Mouse (Mus musculus) heart, postnatal 0 days (tissue): ENCODE measurements around the gene Pilra. TPM values are rescaled to one million over a fixed set of nuclear protein-coding genes. Genes with fewer than 3 reads are reported as not detected.

Source experiments
- ATAC-seq: fragments of 200-750 bp; cut with Nextera tagmentation; 2 replicates; pipeline ENCODE4 v1.8.0; 2017; ENCODE audit warnings: low read depth, moderate number of reproducible peaks, moderate library complexity; ENCODE audit not compliant: insufficient read depth
- DNase-seq: peaks from one replicate; pipeline ENCODE4 v3.0.0-alpha.2; 2016; ENCODE audit warnings: low spot score
- H3K27ac ChIP-seq: fragments of 300-500 bp; sonication (generic); 2 replicates; pipeline ENCODE4 v1.5.1; 2014; ENCODE audit warnings: low read depth, mild to moderate bottlenecking
- H3K27me3 ChIP-seq: fragments of 300-500 bp; sonication (generic); 2 replicates; pipeline ENCODE4 v1.6.1; 2014; ENCODE audit warnings: low read length, mixed read lengths; ENCODE audit not compliant: control insufficient read depth, insufficient read depth
- H3K36me3 ChIP-seq: fragments of 300-500 bp; sonication (generic); replicated peaks from 2 replicates; pipeline ENCODE4 v1.6.1; 2014; ENCODE audit warnings: low read length, mixed read lengths; ENCODE audit not compliant: control insufficient read depth, insufficient read depth
- H3K4me1 ChIP-seq: fragments of 300-500 bp; sonication (generic); 2 replicates; pipeline ENCODE4 v1.6.1; 2014; ENCODE audit warnings: antibody characterized with exemption; ENCODE audit not compliant: control insufficient read depth, insufficient read depth
- H3K4me2 ChIP-seq: fragments of 300-500 bp; sonication (generic); 2 replicates; pipeline ENCODE4 v1.6.1; 2014; ENCODE audit warnings: low read depth, mild to moderate bottlenecking, low read length, moderate library complexity
- H3K4me3 ChIP-seq: fragments of 300-500 bp; sonication (generic); 2 replicates; pipeline ENCODE4 v1.5.1; 2014; ENCODE audit warnings: low read depth, low read length
- H3K9ac ChIP-seq: fragments of 300-500 bp; sonication (generic); replicated peaks from 2 replicates; pipeline ENCODE4 v1.6.1; 2014; ENCODE audit warnings: low read depth, low read length, mixed read lengths
- H3K9me3 ChIP-seq: fragments of 300-500 bp; sonication (generic); replicated peaks from 2 replicates; pipeline ENCODE4 v1.6.1; 2016; ENCODE audit warnings: low read length; ENCODE audit not compliant: control insufficient read depth
- CTCF ChIP-seq: IDR thresholded peaks from 2 replicates; pipeline ENCODE4 v1.5.1; 2016; ENCODE audit warnings: antibody characterized with exemption, control low read depth, low read depth
- EP300 ChIP-seq: IDR thresholded peaks from 2 replicates; pipeline ENCODE4 v1.6.1; 2016; ENCODE audit warnings: antibody characterized with exemption, low read depth
- WGBS: fragments of 180-500 bp; shearing (Covaris S2); extraction: QIAGEN DNeasy Blood & Tissue Kit; methylation state at CpG from one replicate; pipeline ENCODE4 v1.1.7; 2014; 5-methylcytosine and 5-hydroxymethylcytosine counted together
- polyA plus RNA-seq: library from polyadenylated mRNA; unstranded; fragments of >200 nt; fragmentation: Nextera tagmentation; extraction: Ambion mirVana; gene quantifications from 2 replicates; pipeline ENCODE4 v1.2.1, GENCODE M21; 2015
- total RNA-seq: library from RNA; depleted of rRNA; stranded (reverse); fragments of >200 nt; gene quantifications from 2 replicates; pipeline ENCODE4 v1.2.3, GENCODE M21; 2014; ENCODE audit warnings: low replicate concordance

Gene Pilra
- total and polyA plus RNA-seq, 2 experiments from 2014 or later: 2.0 to 78.0 TPM

DNA sequence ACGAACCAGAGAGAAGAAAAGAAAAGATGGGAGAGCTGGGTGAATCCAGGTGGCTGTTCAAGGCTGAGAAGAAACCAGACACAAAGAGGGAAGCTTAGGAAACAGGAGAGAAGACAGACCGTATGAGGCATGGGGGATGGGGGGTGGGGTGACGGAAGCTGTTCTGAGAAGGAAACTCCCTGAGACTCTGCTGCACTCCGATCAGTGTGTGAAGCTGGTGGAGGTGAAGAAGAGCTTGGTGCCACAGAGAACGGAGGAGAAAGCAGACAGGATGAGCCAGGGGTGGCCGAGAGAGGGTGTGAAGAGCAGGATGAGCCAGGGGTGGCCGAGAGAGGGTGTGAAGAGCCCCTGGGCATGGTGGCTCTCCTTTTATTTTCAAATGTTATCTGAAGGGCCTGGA lies 9.7 kb downstream of the Pilra start:
- DNase-seq (no peak), ATAC-seq (no peak)
- Histone ChIP-seq H3K27me3 (no peaks in the 10 kb centered on the region), H3K4me1 (no peaks in the 10 kb centered on the region), H3K36me3 (no peaks in the 10 kb centered on the region), H3K27ac (no peak overlapping the region), H3K4me3 (no peak overlapping the region), H3K9me3 (no peaks in the 10 kb centered on the region), H3K4me2 (no peak overlapping the region), H3K9ac (no peak overlapping the region)
- WGBS: 24% methylated on average over 7 of the region's 7 CpGs
- TF ChIP-seq EP300 (no peak), CTCF (no peak)

DNA sequence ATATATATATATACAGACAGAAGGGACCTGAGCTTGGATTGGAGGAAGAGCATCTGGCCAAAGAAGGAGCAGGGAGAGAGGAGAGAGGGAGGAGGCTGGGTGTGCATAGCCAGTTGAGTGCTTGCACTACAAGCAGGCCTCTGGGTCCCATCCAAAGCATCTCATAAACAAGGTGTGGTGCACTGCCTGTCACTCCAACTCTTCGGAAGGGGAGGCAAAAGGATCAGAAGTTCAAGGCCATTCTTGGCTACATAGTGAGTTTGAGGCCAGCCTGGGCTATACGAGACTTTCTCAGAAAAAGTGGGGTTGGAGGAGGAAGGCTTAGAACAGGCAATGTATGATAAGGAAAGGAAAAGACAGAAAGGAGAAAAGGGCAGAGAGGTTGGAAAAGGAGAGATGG lies 10.1 kb downstream of the Pilra start:
- 62% methylated on average over 2 of the region's 2 CpGs for WGBS
- H3K9me3 ChIP-seq: no peaks in the 10 kb centered on the region
- no peak overlapping the region for H3K4me3 ChIP-seq
- no peak for DNase-seq
- H3K4me2 ChIP-seq: no peak overlapping the region
- no peak overlapping the region for H3K9ac ChIP-seq
- no peaks in the 10 kb centered on the region for H3K36me3 ChIP-seq
- H3K4me1 ChIP-seq: no peaks in the 10 kb centered on the region
- no peak for ATAC-seq
- no peaks in the 10 kb centered on the region for H3K27me3 ChIP-seq
- TF ChIP-seq CTCF (no peak), EP300 (no peak)
- H3K27ac ChIP-seq: no peak overlapping the region

DNA sequence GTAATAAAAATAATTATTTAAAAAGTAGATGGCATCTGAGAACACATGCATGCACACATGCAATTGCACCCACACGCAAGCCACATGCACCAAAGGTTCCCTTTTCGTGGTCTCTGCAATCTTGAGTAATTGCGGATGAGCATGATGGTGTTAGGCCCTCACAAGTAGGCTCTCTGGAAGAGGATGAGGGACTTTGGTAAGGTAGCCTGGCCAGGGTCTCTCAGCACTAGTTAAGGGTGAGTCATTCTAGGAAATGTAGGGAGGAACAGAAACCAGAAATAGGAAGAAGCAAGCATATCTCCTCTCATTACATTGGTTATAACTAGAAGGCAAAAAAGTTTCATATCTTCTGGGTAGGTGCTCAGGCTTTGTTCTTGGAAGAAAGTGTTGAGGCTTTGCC lies 11.1 kb downstream of the Pilra start:
- no peaks in the 10 kb centered on the region for H3K36me3 ChIP-seq
- no peak for TF ChIP-seq EP300
- no peak for TF ChIP-seq CTCF
- no peak overlapping the region for H3K4me2 ChIP-seq
- H3K27ac ChIP-seq: no peak overlapping the region
- 85% methylated on average over 3 of the region's 3 CpGs for WGBS
- H3K27me3 ChIP-seq: no peaks in the 10 kb centered on the region
- H3K4me3 ChIP-seq: no peak overlapping the region
- DNase-seq: no peak
- no peaks in the 10 kb centered on the region for H3K4me1 ChIP-seq
- no peak for ATAC-seq
- H3K9ac ChIP-seq: no peak overlapping the region
- no peaks in the 10 kb centered on the region for H3K9me3 ChIP-seq

DNA sequence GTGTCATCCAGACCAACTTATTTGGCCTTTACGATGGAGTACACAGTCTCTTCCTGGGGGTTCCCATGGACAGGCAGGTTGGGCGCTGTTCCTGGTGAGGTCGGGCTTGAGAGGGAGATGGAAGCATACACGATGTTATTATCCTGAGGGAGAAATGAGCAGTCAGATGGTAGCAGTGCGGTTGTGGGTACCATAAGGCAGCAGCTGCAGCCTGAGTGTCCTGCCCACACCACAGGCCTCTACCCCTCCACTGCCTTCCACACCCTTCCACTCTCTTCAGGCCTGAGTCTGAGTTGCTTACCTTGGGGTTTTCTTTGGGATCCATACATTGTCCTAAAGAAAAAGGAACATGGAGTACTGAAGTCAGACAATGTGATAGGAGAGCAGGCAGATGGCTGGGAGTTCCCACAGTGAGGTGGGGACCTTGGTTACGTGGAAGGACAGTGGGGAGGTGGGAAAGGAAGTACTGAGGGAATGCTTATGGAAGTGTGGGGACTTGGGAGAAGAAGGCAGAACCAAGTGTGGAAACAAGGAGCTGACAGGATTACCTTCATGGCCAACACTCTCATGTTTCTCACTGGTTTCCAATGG lies 12.5 kb downstream of the Pilra start:
- Histone ChIP-seq H3K27me3 (no peaks in the 10 kb centered on the region), H3K9me3 (no peaks in the 10 kb centered on the region), H3K36me3 (no peaks in the 10 kb centered on the region), H3K4me3 (no peak overlapping the region), H3K4me1 (no peaks in the 10 kb centered on the region), H3K27ac (no peak overlapping the region), H3K4me2 (no peak overlapping the region), H3K9ac (no peak overlapping the region)
- WGBS: 88% methylated on average over 6 of the region's 6 CpGs
- ATAC-seq (no peak), DNase-seq (no peak)
- no peak for TF ChIP-seq CTCF
- no peak for TF ChIP-seq EP300

DNA sequence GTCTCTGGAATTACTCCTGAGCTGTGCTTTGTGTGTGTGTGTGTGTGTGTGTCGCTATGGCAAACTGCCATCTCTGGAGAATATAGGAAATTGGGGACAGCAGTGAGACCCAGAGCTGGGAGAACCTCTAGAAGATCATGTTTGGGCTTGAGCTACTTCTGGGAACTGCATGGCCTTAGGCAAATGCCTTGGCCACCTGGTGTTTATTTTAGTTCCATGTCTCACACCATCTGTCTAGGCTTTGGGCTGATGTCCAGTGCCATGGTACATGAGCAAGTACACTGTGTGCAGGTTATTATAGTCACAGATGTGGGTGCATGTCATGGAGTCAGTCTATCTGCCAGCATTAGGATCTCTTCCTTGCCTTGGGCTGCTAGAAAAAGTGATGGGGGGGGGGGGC lies 13.5 kb downstream of the Pilra start:
- Histone ChIP-seq H3K9me3 (no peaks in the 10 kb centered on the region), H3K27me3 (no peaks in the 10 kb centered on the region), H3K4me3 (no peak overlapping the region), H3K36me3 (no peaks in the 10 kb centered on the region), H3K9ac (no peak overlapping the region), H3K4me1 (no peaks in the 10 kb centered on the region), H3K4me2 (no peak overlapping the region), H3K27ac (no peak overlapping the region)
- ATAC-seq (no peak), DNase-seq (no peak)
- TF ChIP-seq CTCF (no peak), EP300 (no peak)
- 80% methylated on average over 1 of the region's 1 CpGs for WGBS

DNA sequence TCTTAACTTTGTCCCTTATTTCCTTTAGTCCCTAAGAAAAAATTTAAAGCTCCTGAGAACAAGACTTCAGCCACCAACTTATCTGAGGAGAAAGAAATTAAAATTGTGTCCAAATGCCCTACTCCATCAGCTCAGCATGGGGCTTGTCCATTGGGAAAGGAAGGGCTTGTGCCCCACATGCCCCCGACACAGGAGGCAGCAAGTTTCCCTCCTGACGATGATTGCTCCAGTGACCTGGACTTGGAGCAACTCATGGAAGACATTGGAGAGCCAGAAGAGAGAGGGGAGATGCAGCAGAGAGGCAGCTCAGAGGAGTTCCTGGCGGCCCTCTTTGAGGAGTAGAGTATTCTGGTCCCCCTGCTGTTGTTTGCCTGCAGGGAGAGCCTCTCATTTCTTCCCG lies 14.0 kb downstream of the Pilra start:
- Histone ChIP-seq H3K36me3 (no peaks in the 10 kb centered on the region), H3K27me3 (no peaks in the 10 kb centered on the region), H3K4me2 (no peak overlapping the region), H3K4me3 (no peak overlapping the region), H3K9me3 (no peaks in the 10 kb centered on the region), H3K27ac (no peak overlapping the region), H3K9ac (no peak overlapping the region), H3K4me1 (no peaks in the 10 kb centered on the region)
- ATAC-seq (no peak), DNase-seq (no peak)
- WGBS: 66% methylated on average over 4 of the region's 4 CpGs
- no peak for TF ChIP-seq EP300
- no peak for TF ChIP-seq CTCF
